Mouse (Mus musculus) right cerebral cortex, postnatal 14 days (tissue): ENCODE results near the gene Wdfy4.
A peak's percentile ranks its signal among the peaks of the same experiment; 100 is the strongest.

ENCODE experiments used
- DNase-seq: peaks from one replicate; pipeline ENCODE4 v3.0.0; 2022

The Wdfy4 gene

GRCm38 (mm10) chr14:33078110-33078509 is 107.2 kb downstream of the Wdfy4 start:
- no peak for DNase-seq

DNA sequence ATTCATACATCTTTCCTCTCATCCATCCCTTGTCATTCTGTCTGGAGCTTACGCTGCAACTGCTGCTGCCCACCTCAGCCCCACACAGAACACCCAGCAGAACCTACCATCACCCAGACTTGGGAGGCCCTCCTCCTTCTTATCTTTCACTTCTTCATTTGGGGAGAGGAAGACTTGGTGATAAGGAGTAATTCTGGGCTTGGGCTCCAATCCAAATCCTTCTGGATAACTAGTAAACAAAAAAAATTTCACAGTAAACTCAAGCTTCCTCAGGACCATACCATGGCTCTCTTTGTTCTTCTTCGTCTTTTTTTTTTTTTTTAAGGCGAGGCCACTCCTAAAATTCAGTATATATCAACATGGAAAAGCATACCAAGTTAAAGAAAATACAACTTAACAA is 112.0 kb downstream of the Wdfy4 start:
- no peak for DNase-seq

- no peak for DNase-seq
Observed at GRCm38 (mm10) chr14:33072351-33072750, 113.0 kb downstream of the Wdfy4 start.

DNA sequence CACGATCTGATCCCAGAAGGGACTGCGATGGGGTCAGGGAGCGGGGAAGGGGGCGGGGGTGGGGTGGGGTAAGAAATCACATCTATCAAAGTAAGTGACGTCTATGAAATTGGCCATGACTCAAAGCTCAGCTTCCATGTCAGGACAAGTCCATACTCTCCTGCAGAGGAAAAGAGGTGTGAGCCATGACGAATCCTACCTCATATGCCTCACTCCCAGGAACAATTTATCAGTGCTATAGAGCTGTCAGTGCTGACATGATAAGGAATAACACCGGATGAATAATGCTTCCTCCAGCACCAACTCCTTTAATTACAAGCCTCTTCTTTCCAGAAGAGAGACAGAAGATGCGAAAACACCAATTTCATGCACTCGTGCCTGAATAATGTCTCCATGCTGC is 117.6 kb downstream of the Wdfy4 start:
- no peak for DNase-seq

GRCm38 (mm10) chr14:33062996-33063395 is 122.3 kb downstream of the Wdfy4 start:
- no peak for DNase-seq

- no peak for DNase-seq
Observed at GRCm38 (mm10) chr14:33058881-33059660, 126.2 kb downstream of the Wdfy4 start.

DNA sequence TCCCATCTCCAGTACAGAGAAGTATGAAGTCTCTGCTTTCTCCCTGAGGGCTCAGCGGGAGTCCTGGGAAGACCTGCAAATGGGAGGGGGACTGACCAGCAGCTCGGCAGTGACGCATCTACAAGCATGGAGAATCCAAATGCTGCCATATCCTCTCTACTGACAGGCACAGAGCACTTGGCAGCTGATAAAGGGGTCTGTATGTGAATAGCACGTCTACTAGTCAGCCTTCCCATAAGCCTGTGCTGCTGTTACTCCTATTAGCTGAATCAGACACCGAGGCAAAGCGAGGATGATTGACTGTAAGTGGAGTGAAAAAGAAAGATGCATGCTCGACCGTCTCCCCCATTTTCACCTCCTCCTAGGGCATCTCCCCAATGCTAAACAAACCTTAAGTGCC is 131.9 kb downstream of the Wdfy4 start:
- no peak for DNase-seq

DNA sequence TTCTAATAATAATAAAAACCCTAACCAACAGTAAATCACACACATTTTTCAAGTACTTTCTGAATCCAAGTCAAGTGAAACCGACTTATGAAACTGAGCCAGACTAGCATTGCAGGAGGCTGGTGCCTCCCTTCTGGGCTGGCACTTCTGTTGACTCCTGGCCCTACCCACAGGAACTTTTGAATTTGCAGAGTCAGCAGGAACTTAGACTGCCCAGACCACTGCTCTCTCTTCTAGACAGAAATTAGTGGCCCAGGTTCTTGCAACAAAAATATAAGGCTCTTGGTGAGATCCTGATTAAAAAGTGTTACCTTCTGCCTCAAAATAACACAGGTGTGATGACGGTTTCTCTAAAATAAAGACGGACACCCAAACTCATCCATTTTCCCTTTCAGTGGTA is 140.1 kb downstream of the Wdfy4 start:
- DNase-seq: no peak

DNA sequence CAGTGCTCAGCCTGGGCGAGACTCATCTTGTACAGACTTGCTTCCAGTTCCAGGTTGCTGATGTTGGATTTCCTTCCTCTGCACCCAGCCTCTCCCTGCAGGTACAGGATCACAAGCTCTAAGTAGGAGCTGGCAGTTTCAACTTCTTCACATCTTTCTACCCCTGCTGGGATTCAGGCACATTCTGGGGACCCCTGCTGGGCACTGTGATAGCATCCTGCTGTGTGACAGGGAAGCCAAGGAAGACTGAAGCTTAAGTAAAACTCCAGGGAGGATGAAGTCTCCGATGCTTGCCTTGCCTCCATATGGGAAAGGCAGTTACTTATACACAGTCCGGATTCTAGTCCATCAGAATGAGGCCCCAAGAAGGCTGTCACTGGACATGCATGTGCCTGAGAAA is 148.5 kb downstream of the Wdfy4 start:
- peak; percentile 14 for DNase-seq

- DNase-seq: no peak
Observed at GRCm38 (mm10) chr14:33035386-33035785, 149.9 kb downstream of the Wdfy4 start.

GRCm38 (mm10) chr14:33033424-33033823 is 151.9 kb downstream of the Wdfy4 start:
- DNase-seq: peak; percentile 31

DNA sequence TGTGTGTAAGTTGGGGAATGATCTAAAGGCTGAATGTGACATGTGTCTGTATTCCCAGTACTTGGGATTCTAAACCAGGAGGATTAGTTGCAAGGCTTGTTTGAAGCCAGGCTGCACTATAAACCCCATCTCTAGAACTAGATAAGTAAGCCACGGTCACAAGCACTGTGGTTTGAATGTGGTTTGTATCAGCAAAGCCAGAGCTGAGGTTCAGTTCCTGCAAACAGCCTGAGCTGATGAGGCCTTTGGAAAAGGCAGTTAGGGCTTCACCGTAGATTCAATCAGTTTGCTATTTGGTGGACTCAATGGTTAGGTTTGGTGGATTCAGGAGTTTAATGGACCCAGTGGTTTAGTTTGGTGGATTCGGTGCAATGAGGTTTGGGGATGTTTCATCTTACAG is 154.5 kb downstream of the Wdfy4 start:
- no peak for DNase-seq

DNA sequence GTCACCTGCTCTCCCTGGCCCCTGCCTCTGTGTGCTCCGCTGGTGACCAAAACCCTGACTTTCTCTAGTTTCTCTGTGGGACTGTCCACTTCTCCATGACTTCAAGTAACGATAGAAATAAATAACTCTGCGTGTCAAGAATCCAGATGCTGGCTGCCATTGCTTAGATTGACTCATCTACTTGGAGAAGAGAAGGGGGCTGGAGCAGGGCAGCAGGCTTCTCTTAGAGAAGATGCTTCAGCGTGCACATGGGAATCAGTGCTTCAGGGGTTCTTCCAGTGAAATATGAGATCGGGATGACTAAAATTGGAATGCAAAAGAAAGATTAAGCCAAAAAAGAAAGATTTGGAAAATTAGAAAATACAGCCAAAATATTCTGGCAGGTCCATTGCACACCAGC is 165.7 kb downstream of the Wdfy4 start:
- no peak for DNase-seq

- no peak for DNase-seq
Observed at GRCm38 (mm10) chr14:33019050-33019449, 166.3 kb downstream of the Wdfy4 start.

DNA sequence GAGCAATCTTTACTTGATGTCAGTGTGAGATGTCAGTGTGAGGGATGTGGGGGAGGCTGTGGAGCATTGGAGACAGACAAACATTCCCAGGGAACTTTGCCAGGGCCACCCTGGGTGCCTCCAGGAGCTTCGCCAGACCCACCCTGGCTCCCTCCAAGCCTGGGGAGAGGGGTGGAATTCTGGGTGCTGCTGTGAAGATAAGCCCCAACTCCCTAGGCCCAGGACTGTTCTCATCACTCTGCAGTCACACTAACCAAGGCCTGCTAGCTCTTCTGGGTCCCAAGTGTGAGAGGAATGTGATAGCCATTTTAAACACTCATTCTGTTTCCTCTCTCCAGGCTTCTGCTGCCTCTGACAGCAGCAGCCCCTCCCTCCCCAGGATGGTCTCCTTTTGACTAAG is 177.7 kb downstream of the Wdfy4 start:
- no peak for DNase-seq

GRCm38 (mm10) chr14:33005114-33005513 is 180.2 kb downstream of the Wdfy4 start:
- DNase-seq: no peak

DNA sequence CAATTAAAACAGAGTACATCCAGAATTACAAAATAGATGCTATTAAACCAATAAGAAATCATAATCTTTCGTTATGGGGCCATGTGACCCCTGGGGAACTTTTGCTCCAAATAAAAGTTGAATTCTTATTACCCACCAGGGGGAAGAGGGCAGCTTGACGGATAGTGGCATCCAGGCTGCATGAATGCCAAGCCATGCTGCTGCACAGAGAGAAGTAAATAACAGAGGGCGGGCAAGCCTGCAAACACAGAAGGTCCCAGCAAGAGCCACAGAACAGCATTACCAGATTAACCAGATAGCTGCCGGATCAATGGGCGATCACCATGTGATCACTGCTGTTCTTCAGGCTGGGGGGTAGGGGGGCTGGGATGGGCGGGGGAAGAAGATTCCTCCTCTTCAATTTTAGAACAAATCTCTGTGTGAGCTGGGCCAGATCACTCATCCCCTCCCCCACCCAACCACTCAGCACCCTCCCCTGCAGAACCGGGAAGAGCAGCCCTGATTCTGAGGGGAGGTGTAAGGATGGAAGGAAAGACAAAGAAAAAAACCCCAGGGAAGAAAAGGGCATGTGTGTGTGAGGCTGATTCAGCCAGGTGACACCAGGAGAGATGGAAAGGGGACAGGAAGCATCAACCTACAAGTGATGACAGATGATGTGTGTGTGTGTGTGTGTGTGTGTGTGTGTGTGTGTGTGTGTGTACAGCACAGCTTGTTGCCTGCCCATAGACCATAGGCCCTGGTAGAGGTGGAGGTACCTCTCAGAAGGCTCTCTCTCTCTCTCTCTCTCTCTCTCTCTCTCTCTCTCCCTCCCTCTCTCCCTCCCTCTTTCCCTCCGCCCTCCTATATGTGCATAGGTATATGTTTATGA is 185.0 kb downstream of the Wdfy4 start:
- DNase-seq: no peak

GRCm38 (mm10) chr14:32999511-32999910 is 185.8 kb downstream of the Wdfy4 start:
- DNase-seq: no peak

GRCm38 (mm10) chr14:32994954-32995636 is 190.2 kb downstream of the Wdfy4 start:
- DNase-seq: no peak

- no peak for DNase-seq
Observed at GRCm38 (mm10) chr14:32991082-32991481, 194.2 kb downstream of the Wdfy4 start, which contains the start of gene Lrrc18. Gene Lrrc18 (plus strand): TSS chr14:32991382.

GRCm38 (mm10) chr14:32986659-32987058 is 198.6 kb downstream of the Wdfy4 start:
- DNase-seq: no peak

- DNase-seq: no peak
Observed at GRCm38 (mm10) chr14:32984176-32984738, 201.1 kb downstream of the Wdfy4 start.

- DNase-seq: no peak
Observed at GRCm38 (mm10) chr14:32970700-32971099, 214.6 kb downstream of the Wdfy4 start.
